Mouse (Mus musculus): Measurements from ENCODE around the gene Olfr1410. TPM values are rescaled to one million over a fixed set of nuclear protein-coding genes. Genes with fewer than 3 reads are reported as not detected.

Gene Olfr1410
- total RNA-seq, 2 experiments from 2014 or later: not detected

DNA sequence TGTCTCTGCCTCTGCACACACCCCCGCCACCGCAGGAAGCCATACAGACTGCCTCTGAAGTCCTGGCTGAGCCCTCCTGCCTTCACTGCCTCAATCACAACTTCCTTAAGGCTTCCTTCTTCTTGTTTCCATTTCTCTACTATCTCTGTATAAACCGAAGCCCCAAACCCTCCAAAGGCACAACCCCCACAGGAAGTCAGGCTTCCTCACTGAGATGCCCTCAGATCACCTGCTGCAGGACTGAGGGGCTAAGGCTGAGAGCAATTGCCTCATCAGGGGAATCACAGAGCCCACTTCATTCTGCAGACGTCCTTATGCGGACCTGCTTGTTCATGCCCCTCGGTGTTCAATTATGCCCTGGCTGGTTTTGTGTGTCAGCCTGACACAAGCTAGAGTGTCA is 34.8 kb downstream of the Olfr1410 start:
- no peak for DNase-seq (ENCODE audit: low spot score)

DNA sequence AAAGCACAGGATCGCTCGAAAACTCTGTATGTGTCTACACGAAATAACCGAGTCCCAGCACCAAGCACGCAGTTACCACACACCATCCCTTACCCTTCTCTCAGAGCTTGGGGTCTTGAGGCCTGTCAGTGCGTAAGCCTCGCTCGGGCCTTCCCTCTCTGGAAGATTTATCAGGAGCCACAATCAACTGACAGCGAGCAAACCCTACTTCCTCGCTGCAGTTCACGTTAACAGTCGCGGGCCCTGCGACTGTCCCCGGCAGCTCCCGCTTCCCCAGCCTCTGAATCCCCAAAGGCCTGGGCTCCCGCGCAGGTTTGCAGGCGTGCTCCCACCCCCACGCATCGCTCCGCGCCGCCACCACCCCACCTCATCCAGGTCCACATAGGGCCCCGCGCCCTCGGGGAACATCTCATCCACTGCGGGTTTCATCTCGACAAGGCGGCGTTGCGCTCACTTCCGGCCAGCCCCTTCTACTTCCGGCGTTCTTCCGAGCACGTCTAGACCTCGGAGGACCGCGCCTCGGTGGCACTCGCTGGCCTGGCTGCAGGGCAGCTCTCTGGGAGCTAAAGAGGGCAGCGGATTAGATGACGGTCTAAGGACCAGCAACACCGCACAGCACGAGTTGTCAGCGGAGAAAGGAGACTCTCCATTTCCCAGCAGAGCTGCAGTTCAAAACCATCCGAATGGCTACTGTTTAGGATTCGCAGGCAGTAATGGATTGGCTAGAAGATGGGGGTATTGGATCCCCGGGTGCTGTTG is 36.1 kb downstream of the Olfr1410 start, which contains the start of gene Cops9:
Gene Cops9 (minus strand): TSS at position 472 of the 759 bp plus-strand sequence.
- DNase-seq (ENCODE audit: low spot score): peak; percentile 91

DNA sequence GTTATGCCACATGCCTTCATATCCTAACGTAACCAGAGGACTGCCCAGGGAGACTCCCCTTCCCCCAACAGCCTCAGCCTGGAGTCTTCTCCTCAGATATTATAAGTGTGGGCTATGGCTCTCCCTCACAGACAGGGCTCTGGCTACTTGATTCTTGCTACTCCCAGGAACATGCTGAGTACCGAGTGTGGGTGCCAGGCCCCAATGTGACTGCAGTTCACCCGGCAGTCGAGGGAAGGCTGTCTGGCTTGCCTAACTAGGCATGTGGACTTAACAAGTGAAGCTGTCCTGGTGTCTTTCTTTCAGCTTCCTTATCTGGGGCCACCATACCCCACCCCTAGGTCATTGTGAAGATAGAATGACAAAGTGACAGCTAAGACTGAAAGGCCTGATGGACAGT is 38.1 kb downstream of the Olfr1410 start:
- DNase-seq (ENCODE audit: low spot score): no peak

DNA sequence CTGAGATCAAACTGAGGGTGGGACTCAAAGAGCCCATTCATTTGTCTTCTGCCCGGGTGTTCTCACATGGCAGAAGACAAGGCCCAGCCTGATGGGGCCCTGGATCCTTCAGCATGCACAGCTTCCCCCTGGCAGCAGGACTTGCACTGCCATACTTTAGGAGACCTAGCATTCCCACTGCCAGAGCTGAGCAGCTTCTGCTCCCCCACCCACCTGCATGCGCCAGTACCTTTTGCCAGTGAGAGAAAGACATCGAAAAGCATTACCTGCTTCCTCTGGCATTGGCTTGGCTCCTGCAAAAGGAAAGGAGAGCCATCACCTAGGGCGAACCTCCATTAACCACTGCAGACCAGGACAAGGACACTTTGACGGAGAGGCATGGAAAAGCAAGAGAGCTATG is 39.3 kb downstream of the Olfr1410 start:
- DNase-seq (ENCODE audit: low spot score): no peak

DNA sequence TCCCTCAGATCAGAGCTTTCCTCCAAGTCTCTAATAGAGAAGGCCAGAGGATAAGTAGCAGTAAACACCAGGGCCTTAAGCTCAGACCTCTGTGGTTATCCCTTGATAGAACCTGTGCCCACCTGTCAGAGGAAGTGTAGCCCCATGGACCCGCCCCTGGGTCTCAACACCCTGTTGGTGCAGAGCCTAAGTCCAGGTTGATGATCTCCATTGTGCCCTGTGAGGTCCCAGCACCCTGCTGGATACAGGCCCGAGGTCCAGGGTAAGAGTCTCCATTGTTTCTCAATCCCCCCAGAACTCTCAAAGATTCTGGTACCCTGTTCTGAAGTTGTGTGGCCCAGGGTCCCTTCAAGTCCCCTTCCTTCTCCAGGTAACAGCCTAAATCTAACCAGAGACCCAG is 40.5 kb downstream of the Olfr1410 start:
- no peak for DNase-seq (ENCODE audit: low spot score)

DNA sequence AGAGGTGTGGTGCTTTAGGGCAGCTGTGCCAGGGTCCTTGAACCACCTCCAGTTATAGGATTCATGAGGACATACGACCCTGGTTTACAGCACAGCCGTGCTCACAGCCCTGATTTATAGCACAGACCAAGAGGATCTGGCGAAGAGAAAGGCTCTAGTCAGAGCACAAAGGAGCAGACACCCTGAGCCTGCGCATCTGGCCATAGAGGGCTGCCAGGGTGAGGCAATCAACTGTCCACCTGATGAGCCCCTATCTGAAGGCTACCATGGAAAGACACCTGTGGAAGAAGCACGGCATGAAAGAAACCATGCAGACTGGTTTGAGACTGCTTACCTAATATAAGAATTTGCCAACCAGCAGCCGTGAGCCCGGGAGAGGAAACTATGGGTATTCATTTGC is 41.0 kb downstream of the Olfr1410 start:
- no peak for DNase-seq (ENCODE audit: low spot score)

DNA sequence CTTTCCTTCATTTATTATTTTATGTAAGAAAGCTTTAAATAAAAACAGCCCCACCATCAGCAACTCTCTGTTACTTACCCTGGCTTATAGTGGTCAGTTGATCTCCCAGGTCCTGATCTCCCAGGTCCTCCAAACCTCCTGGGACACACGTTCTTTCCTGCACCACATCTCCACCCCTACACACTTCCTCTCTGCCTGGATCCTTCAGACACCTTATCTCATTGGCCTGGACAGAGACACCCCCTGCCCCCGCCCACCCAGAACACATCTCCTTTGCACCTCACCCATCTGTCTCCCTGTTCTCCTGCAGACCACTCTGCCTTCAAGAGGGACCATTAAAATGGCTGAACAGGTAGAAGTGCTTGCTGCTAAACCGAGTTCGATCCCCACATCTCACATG is 41.4 kb downstream of the Olfr1410 start:
- no peak for DNase-seq (ENCODE audit: low spot score)

DNA sequence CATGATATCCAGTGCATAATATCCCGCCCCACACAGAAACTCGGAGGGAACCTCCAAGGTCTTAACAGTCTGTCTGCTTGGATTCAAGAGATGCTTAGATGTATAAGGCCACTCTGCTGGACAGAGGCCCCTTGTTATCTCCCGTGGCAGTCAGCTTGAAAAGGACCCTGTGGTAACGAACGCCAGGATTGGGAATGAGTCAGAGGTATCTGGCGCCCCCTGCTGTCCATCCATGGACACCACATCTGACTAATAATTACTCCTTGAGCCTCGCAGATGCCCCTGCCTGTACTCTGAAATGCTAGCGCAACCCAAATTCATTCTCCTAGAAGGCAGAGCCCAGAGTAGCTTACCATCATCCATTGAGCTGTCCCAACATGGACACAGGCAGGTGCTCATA is 42.2 kb downstream of the Olfr1410 start:
- peak; percentile 66 for DNase-seq (ENCODE audit: low spot score)

DNA sequence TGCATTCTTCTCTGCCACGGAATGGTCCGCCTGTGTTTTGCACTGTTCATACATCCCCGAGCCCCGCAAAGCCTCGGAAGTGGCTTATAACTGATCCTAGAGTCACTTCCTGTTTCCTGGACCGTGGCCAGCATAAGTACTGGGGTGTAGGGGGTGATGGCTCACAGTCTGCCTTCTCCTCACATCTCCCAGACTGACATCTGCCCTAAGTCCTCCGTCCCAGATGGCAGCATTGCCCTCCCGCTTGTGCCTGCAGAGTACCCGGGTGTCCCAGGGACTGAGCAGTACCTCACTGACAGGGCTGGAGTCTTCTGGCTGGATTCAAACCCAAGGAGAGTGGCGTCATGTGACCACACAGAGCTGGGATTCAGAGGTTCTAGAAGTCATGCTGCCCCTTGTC is 42.6 kb downstream of the Olfr1410 start:
- DNase-seq (ENCODE audit: low spot score): no peak

DNA sequence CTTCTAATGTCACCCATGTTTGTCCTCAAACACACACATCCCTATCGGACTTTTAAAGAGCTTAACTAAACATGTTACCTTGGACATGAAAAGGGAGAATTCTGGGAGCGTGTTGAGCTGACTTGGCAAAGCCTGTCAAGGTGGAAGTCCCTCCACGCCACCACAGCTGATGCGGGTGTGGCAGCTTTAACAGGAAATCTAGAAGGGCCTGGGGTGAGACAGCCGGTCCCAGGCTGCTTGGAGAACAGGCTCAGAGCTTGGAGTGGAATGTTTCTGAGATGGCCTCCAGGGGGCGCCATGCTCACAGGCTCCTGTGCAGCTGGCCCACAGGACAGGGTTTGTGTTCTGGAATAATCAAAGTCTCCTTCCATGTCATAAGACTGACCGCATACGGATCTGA is 43.1 kb downstream of the Olfr1410 start, which contains the start of gene Otos:
Gene Otos (minus strand): TSS at position 169 of the 400 bp plus-strand sequence.
- DNase-seq (ENCODE audit: low spot score): peak; percentile 77

DNA sequence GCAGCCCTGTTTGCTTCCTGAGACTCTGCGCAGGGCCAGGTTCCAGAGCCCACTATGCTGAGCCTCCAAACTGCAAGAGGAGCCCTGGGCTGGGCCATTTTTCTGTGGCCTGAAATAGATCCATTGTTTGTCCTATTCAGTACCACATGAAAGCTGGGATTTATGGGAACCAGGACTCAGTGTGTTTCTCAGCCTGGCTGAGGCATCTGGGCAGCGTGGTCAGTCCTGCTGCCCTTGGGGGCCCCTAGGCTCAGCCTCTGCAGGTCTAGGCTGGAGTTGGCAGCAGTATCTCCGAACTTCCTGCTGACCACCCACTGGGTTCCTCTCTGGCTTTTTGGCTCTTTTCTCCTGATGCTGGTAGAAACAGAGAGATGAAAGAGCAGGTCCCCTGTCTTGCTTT is 45.9 kb downstream of the Olfr1410 start:
- no peak for DNase-seq (ENCODE audit: low spot score)

DNA sequence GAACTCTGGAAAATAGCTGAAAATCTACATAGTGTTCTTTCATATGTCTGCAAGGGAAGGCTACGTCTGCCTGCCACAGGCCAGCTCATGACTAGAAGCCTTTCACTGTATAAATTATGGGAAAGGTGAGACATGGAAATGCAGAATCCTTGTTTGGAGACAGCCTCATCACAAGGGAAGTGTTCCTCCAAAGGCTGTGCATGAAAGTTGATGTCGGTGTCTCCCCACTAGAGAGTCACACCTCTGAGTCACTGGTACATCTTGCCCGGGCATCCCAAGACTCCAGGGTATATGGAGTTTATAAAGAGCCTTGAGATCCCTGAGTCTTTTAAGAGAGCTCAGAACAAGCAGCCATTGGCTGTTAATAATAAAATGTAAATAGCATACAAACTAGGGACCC is 47.6 kb downstream of the Olfr1410 start:
- no peak for DNase-seq (ENCODE audit: low spot score)

DNA sequence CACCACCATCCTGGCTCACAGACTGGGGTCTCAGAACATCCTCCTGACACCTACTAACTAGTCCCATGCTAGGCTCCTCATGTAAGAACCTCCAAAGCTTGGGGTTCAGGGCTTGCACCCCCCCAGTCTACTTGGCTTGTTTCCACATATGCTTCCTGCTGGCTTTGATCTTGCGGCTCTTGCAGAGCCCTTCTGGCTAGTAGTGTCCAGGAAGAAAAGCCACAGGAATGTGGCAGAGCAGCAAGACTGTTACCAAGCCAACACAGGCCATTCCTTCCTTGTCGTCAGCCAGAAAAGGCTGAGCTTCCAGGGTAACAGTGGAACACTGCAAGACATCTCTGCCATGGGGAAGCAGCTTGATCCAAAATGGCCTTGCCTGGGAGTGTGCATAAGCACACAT is 49.1 kb downstream of the Olfr1410 start:
- no peak for DNase-seq (ENCODE audit: low spot score)

DNA sequence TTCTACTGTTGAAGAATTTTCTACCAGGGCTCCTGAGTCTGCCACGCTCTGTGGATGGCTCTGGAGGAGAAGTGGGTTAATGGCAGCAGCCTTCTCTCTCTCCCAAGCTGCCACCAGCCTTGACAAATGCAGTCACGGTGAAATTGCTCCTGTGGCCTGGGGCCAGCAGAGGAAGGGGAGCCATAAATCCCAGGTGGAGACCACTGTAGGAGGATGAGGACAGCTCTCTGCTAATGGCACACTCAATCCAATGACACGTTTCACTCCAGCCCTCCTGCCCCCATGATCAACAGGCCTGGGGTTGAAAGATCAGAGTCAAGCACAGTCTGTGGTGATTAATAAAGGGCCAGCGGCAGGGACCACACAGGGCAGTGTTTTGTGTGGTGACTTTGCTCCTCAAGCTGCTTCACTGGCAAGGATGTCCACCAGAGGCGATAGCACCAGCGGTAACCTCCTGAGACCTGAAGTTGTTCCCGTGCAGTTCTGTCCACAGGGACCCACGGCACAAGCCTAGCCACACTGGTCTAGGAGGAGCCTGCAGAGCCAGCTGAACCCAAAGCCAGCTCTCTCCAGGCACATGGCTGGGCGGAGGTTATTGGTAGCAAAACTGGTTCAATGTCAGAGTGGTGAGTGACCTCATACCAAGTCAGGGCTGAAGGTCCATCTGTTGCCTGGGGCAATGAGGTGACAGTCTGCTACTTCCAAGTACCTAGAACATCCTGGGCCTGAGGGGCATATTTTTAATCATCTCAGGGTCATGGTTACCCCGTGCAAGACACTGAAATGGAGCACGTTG is 51.6 kb downstream of the Olfr1410 start:
- DNase-seq (ENCODE audit: low spot score): no peak

DNA sequence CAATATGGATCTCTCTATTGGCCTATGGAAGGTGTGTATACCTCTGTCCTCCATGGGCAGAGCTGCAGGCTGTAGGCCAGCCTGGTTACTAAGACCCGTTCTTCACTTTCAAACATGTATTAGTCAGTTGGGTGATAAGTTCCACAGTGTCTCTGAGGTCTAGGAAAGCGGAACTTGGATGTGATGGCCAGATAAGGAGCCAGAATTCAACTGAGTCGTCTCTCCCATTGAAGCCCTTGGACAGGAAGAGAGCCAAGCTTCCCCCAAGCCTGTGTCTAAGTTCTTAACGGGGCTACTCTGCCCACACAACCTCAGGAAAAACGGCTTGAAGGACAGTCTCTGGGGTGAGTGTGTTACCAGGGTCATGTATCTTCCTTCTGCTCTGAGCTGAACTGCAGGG is 53.8 kb downstream of the Olfr1410 start:
- no peak for DNase-seq (ENCODE audit: low spot score)

Other genes starting within 250 kb of the Olfr1410 start
- 100 to 1,000 TPM; 449 to 455 TPM for gene Ndufa10, start 131.9 kb upstream of the Olfr1410 start, total RNA-seq (2021)
- not detected for gene Olfr1416, start 120.7 kb upstream of the Olfr1410 start, total RNA-seq (2021)
- gene Olfr1415, start 109.7 kb upstream of the Olfr1410 start, total RNA-seq (2021): not detected
- gene Olfr1414, start 87.1 kb upstream of the Olfr1410 start, total RNA-seq (2021): not detected
- not detected for gene Olfr1413, start 34.5 kb upstream of the Olfr1410 start, total RNA-seq (2021)
- gene Olfr1412, start 20.0 kb upstream of the Olfr1410 start, total RNA-seq (2021): not detected
- not detected for gene Olfr1411, start 11.4 kb upstream of the Olfr1410 start, total RNA-seq (2021)
- gene Olfr12, start 12.0 kb downstream of the Olfr1410 start, total RNA-seq (2021): not detected
- gene Cops9, start 36.2 kb downstream of the Olfr1410 start, total RNA-seq (2021): 100 to 1,000 TPM; 186 to 194 TPM
- gene Otos, start 43.1 kb downstream of the Olfr1410 start, total RNA-seq (2021): not detected
- 100 to 1,000 TPM; 223 to 227 TPM for gene Gpc1, start 225.9 kb downstream of the Olfr1410 start, total RNA-seq (2021)